Mouse (Mus musculus): ENCODE measurements around the gene Mad1l1. TPM values are rescaled to one million over a fixed set of nuclear protein-coding genes. Genes with fewer than 3 reads are reported as not detected.

The Mad1l1 gene
- total RNA-seq, 2 experiments from 2014 or later, result 11.2 to 63.1 TPM

- no peak for ATAC-seq (replicated peaks; ENCODE audit: poor library complexity)
These were observed 170.2 kb downstream of the Mad1l1 start for GRCm38 (mm10) chr5:140151180-140151579.

DNA sequence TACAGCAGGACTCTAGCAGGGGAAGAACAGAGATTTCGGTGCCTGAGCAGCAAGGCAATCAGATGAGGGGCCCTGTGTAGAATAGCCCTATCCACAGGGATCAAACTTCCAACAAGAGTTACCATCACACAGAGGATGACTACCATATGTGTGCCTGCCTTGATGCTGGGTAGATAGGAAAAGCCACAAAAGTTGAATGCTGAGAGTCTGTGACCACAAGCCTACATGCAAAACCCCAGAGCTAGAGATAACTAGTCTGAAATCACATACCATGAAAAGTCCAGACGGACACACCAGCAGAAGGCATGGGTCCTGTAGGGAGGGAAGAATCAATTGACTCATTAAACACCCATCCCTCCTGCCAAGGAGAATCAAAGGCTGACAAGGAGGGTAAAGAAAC lies 170.7 kb downstream of the Mad1l1 start:
- ATAC-seq (replicated peaks; ENCODE audit: poor library complexity), result 0 out of 2 replicates have a peak, but pooled peaks have one; percentile 35

- no peak for ATAC-seq (replicated peaks; ENCODE audit: poor library complexity)
These were observed 171.2 kb downstream of the Mad1l1 start for GRCm38 (mm10) chr5:140150136-140150535.

- ATAC-seq (replicated peaks; ENCODE audit: poor library complexity), result peak; percentile 77
These were observed 172.1 kb downstream of the Mad1l1 start for GRCm38 (mm10) chr5:140149298-140149697.

- ATAC-seq (replicated peaks; ENCODE audit: poor library complexity), result no peak
These were observed 177.8 kb downstream of the Mad1l1 start for GRCm38 (mm10) chr5:140143541-140143940.

GRCm38 (mm10) chr5:140141336-140141735 lies 180.0 kb downstream of the Mad1l1 start:
- ATAC-seq (replicated peaks; ENCODE audit: poor library complexity), result no peak

- ATAC-seq (replicated peaks; ENCODE audit: poor library complexity), result peak; percentile 85
These were observed 181.1 kb downstream of the Mad1l1 start for GRCm38 (mm10) chr5:140140214-140140613.

DNA sequence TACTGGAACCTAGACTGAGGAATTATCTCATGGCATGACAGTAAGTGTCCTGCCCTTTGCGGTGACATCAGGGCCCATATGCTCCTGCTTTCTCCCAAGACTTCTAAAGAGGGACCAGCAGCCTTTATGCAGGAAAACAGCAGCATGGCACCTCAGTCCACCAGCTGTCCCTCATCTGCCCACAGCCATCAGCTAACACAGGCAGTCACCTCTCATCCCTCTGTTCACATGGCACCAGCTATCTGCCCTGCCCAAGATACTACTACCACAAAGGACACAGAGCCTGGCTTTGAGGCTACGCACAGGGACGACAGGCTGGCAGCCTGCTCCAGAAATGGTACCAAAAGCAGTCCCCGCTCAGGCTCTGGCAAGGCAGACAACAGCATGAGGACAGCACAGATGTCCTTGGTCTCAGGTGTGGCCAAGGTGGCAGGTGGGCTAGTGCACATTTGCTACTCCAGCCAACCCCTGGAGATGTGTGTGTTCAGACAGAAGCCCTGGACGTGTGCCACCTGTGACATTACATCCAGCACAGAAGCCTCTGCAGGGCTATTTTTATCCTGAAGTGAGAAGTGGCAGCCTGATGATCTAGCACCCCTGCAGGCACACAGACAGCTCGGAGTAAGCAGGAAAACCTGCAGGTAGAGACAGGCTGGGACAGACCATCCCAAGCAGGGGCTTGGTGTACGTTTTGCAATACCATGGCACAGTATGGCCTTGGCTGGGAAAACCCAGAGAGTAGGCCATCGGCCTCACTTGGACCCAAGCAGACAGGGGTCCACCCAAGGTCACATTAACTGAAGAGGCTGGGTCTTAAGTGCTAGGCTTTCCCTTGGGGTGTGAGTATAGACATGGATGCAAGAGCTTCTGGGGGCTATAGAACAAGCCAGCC lies 185.4 kb downstream of the Mad1l1 start:
- ATAC-seq (replicated peaks; ENCODE audit: poor library complexity), result no peak

GRCm38 (mm10) chr5:140134021-140134420 lies 187.3 kb downstream of the Mad1l1 start:
- ATAC-seq (replicated peaks; ENCODE audit: poor library complexity), result no peak

DNA sequence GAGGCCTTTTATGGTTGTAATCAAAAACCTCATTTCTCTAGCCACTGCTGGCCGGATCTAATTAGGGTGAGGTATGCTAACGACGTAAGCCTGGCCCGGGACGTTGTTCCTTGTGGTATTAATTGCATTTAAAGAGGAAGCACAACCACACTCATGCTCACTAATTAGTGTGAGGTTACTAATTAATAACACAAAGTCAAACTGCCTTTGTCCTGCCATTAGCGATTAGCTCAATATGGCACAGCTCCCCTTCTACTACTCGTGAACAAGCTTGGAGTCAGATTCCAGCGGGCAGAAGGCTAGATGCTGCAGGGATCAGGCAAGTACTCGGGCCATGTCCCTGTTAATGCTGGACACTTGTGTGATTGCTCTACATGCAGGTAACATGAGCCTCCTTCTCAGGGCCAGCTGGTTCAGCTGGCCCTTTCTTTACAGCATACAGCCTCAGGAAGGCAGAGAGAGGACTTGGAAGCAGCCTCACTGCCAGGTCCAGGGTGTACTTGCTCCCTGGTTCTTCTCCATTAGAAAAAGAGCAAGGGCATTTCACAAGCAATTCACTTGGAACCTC lies 192.9 kb downstream of the Mad1l1 start:
- no peak for ATAC-seq (replicated peaks; ENCODE audit: poor library complexity)

DNA sequence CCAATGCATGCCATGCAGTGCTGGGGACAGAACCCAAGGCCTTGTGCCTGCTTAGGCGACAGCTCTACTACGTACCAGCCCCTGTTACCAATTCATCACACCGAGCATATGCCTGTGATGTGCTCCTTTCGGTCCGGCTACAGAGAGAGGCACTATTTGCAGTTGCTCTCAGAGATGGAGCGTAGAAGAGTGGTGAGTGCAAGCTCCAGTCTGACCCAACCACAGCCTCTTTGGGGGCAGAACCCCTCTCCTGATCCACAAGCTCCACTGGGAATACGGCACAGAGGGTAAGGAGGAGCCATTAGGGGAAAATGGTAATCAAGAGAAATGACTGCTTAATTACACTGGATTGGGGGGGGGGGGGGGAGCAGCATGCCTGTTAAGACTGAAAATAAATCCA lies 193.4 kb downstream of the Mad1l1 start:
- no peak for ATAC-seq (replicated peaks; ENCODE audit: poor library complexity)

DNA sequence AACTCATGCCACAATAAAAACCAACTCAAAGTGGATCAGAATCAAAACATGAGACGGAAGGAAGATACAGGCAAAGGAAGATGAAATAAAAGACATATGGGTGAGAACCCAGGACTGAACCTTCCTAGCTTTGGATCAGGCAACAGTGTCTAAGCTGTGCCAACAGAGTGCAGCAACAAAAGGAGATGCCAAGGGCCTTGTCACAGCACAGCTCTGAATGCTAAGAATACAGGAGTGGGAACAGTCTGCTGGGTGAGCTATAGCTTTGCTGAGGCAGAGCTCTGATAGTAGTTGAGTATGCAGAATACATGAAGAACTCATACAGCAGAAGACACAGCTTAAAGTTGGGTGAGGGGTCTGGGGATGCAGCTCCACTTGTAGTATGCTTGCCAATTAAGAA lies 196.7 kb downstream of the Mad1l1 start:
- ATAC-seq (replicated peaks; ENCODE audit: poor library complexity), result no peak

- no peak for ATAC-seq (replicated peaks; ENCODE audit: poor library complexity)
These were observed 197.5 kb downstream of the Mad1l1 start for GRCm38 (mm10) chr5:140123640-140124366.

DNA sequence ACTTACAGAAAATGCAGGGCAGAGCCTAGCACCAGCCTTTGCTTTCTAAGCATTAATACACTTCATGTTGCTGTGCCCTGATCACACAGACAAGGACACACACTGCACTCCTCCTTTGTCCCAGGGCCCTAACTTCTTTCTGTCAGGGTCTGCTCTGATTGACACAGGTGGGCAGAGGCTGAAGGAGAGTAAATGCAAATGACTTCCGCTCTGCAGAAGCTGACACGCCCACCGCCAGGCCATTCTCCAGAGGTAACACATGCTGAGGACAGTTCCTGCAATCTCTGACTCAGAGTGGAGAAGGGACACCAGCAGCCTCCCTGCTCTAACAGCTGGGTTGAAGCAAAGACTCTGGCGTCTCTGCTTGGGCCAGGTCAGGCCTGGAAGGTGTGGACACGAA lies 198.2 kb downstream of the Mad1l1 start:
- ATAC-seq (replicated peaks; ENCODE audit: poor library complexity), result no peak

DNA sequence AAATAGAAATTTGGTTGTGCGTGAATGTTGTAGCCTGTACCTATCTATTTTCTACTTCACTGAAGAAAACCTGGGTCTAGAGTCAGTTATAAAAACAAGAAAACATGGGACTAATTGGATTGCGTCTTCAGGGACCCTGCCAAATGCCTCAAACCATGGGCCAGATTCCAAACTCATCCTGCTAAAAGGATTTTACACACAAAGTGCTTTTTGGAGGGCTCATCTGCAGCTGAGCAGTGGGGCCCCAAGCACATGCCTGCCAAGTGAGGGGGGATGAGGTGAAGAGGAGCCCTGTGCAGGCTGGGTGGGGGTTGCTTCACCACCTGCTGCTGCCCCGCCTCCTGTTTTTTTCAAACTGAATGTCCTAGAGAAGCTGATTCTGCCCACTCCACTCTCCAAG lies 199.4 kb downstream of the Mad1l1 start:
- no peak for ATAC-seq (replicated peaks; ENCODE audit: poor library complexity)

- ATAC-seq (replicated peaks; ENCODE audit: poor library complexity), result no peak
These were observed 202.4 kb downstream of the Mad1l1 start for GRCm38 (mm10) chr5:140118921-140119320.

- no peak for ATAC-seq (replicated peaks; ENCODE audit: poor library complexity)
These were observed 203.4 kb downstream of the Mad1l1 start for GRCm38 (mm10) chr5:140117968-140118367.

DNA sequence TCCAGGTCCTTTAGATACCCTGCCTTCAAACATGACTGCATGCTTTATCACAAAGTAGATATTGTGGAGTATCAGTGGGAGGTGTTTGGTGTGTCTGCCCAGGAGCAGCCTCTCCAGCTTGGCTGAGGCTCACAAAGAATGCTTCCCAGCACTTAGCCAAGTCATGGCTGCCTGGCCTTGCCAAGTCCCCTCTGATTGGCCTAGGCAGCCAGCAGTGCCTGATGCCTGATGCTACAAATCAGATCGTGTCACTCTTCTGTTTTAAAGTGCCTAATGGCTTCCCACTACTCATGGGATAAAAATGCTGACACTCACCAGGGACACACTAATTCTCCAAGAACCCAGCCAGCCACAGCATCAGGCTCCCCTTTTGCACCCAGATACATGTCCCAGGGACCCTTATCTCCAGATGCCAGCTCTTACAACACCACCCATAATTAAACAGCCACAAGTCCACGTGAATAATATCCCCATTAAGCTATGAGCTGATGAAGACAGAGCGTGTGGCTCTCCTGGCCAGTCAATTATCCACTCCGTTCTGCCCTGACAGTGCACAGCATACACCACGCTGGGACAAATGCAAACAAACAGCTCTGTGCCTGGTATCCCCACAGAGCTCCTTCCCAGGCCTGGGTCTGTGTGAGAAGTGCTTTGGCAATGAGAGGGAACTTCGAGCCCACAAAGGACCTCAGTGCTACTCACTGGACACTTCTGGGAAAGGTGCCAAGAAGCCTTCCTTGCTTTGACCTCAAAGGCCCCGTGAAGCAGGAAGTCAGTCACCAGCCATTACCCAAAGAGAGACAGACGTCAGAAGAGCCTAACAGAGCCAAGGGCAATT lies 205.7 kb downstream of the Mad1l1 start:
- ATAC-seq (replicated peaks; ENCODE audit: poor library complexity), result peak; percentile 73

- no peak for ATAC-seq (replicated peaks; ENCODE audit: poor library complexity)
These were observed 206.8 kb downstream of the Mad1l1 start for GRCm38 (mm10) chr5:140114512-140115060.

DNA sequence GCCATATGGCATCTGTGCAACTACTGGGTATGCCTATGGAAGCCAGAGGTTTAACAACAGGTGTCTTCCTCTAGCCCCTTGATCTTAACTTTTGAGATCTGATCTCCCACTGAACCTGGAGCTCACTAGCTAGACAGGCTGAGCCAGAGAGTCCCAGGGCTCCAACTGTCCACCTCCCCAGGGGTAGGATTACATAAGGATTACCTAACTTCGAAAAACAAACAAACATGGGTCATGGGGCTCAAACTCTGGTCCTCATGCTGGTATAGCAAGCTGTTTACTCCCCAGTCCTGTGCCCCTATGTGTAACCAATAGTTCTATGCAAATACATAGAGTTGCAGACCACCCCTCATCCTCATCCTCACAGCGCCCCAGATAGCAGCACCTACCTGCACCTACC lies 208.1 kb downstream of the Mad1l1 start:
- ATAC-seq (replicated peaks; ENCODE audit: poor library complexity), result no peak

DNA sequence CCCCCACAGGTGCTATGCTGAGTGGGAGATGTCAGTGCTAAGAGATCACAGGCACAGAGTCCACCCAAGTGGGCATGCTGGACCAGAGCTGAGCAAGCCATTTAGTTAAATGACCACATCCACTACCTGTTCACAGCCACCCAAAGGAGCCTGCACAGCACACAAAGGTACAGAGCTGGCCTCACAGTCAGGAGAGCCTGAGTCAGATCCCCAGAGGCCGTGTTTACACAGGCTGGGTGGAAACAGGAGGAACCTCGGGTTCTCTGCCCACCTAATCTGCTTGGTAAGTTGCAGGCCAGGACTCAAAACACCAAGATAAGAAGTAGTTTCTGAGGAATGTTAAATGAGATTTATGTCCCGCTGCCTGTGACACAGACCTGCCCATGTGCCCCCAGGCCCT lies 211.3 kb downstream of the Mad1l1 start:
- no peak for ATAC-seq (replicated peaks; ENCODE audit: poor library complexity)

Data from megakaryocyte progenitor cell, adult 5-6 weeks (primary cell).